Mouse (Mus musculus) stomach, postnatal 0 days (tissue): ENCODE data around the gene Bach2.

Source experiments
- CTCF ChIP-seq: IDR thresholded peaks from 2 replicates; pipeline ENCODE4 v1.5.1; 2016; ENCODE audit warnings: antibody characterized with exemption, low read depth, mild to moderate bottlenecking, moderate library complexity
- EP300 ChIP-seq: optimal IDR thresholded peaks from 2 replicates; pipeline ENCODE3; 2016; ENCODE audit warnings: antibody characterized with exemption

DNA sequence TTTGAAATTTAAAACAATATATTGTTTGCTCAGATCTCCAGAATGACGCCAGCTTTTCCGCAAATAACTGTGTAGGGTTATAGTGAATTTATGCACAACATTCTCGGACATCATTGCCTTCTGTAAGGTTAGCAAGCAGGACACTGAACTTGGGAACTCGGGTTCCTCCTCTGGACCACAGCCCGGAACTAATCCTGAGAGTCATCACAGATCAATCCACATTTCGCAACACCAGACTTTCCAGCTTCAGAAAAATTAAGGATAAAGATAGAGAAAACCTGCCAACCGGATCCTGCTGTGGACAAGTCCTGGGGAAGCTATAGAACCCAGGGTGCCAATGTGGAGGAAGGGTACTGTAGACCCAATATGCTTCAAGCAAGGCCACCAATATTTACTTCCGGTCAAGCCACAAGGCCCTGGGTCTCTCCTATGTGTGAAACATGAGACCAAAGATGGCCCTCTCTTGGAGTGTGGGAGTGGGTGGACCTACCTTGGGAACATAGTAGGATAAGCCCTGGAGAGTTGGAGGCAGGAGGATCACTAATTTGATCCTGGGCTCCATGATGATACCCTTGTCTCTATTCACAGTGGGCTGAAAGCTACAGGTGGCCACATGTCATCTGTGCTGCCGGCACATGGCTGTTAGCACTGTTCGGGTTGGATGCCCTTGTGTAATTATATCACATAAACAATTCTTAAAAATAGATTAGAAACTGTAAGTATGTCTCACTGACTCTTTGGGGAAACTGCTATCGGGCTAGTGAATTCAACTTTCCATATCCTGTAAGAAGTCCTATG is 7.1 kb upstream of the Bach2 start:
- TF ChIP-seq EP300 (no peak), CTCF (no peak)
